Mouse (Mus musculus): ENCODE data around the gene Odf3l1. TPM values are rescaled to one million over a fixed set of nuclear protein-coding genes. Genes with fewer than 3 reads are reported as not detected.

The Odf3l1 gene
- total RNA-seq, 2 experiments from 2014 or later = not detected

DNA sequence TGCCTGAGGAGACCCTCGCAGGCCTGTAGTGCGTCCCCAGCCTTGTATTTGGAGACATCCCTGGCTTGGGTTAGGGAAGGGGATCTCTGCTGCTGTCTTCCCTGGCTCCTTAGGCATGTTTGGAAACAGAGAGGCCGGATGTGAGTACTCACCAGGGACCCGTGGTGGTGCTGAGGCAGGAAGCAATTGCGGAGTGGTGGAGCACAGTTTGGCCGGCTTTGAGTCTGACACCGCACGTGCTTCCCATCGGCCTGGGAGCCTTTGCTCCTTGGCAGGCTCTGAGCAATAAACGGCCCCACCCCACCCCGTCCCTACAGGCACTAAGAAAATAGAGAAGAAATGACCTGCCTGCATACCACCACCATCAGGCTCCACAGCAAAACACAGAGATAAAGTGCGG, 18.3 kb upstream of the Odf3l1 start:
- no peak for ATAC-seq (replicated peaks; ENCODE audit: low FRiP score, poor library complexity, severe bottlenecking)

DNA sequence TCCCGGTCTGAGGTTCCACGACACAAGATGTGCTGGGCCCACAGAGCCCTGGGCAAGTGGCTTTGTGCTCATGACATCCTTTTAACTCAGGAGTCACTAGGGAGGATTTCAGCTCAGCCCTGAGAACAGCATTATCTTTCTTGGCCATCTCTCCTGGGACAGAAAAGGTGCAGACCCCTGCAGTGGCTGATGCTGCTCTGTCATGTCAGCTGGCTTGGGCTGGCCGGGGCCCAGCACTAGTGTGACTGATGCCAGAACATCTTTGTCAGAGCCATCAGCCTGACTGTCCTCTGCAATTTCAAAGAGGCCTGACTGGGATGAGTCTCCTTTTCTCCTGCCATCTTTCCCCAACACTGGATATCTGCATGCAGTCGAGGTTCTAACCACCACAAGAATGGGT, 17.8 kb upstream of the Odf3l1 start:
- no peak for ATAC-seq (replicated peaks; ENCODE audit: low FRiP score, poor library complexity, severe bottlenecking)

DNA sequence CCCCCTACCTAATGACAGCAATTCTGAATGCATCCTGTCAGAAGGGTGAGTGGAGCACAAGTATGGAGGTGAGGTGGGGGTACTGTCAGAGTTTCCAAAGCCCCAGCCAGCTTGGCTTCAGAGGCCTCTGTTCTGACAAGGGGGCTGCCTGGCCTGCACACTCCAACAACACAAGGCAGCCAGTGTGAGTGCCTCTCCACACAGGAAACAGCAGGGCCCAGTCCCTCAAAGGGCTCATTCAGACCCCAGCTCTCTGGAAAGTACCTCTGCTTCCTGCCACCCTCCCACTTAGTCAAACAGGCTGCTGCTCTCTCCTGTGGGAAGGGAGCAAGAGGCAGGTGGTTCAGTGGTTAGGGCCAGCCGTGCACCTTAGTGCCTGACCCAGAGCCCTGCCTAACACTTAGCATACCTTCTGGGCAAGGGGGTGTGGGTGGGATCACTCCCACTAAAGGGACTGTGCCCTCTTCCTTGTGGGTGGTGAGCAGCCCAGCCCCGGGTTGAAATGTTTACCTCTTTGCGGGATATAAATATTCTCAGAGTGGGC, 17.1 kb upstream of the Odf3l1 start:
- ATAC-seq (replicated peaks; ENCODE audit: low FRiP score, poor library complexity, severe bottlenecking) = no peak

DNA sequence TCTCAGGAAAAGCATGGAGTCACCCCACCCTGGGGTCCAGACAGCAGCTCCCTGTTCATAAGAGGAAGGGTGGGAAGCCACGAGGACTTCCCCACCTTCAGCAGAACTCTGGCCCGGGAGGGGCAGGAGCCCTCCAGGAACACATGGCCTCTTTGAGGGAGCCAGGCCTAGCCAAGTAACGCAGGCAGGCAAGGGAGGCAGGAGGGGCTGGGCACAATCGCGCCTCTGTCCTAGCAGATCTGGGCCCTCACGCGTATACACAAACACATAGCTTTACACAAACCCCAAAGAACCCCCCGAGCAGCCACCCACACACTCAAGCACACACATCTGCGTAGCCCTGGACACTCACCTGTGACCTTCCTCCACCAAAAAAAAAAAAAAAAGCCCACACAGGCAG, 16.3 kb upstream of the Odf3l1 start:
- no peak for ATAC-seq (replicated peaks; ENCODE audit: low FRiP score, poor library complexity, severe bottlenecking)

GRCm38 (mm10) chr9:56877284-56877683, 12.8 kb upstream of the Odf3l1 start:
- ATAC-seq (replicated peaks; ENCODE audit: low FRiP score, poor library complexity, severe bottlenecking) = no peak

- no peak for ATAC-seq (replicated peaks; ENCODE audit: low FRiP score, poor library complexity, severe bottlenecking)
These were observed 12.3 kb upstream of the Odf3l1 start for GRCm38 (mm10) chr9:56876784-56877183.

DNA sequence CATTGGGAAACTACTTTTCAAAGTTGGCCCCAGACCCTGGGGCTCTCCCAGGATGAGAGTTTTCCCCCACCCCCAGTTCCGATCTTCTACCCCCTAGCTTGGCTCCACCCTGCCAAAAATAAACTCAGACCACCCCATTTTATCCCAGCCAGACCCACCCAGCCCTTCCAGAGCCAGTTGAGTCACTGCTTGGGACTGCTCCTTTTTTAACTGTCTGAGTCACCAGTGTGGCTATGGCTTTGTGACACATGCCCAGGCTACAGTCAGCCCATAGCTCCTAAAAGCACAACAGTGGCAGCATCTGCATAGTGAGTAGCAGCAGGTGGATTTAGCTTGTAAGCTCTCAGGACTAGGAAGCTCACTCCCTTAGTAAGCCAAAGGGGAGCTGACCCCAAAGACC, 8.6 kb upstream of the Odf3l1 start:
- ATAC-seq (replicated peaks; ENCODE audit: low FRiP score, poor library complexity, severe bottlenecking) = no peak

DNA sequence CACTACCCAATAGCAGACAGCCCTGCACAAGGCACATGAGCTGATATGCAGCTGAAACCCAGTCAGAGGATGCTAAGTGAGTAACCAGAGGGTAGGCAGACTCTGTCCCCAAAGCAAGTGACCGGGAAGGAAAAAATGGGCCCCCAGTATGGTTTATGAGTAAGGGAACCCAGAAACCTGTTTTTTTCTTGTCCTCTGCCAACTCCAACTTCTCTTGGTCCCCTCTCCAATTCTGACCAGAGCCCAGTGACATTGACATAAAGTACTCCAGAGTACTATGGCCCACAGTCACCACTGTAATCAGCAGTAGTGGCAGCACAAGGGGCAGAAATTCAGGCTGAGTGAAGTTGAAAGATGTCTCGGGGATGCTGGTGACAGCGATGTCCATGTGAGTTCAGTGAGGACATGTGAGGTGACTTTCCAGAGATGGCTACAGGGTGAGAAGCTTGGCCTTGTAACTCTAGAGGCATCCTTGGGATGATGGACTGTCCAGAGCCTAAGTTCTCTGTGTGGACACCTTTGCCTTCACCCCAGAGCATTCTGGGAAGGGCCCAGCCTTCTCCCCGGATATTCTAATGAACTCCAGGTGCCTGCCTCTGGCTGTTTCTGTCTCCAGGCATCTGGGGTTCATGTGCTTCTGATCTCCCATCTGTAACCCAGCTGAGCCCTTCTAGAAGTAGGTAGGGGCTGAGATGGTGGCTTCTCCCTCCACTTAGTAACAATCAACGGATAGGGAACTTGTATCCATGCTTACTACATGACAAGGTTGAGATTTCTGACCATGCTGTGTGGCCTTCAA, 7.8 kb upstream of the Odf3l1 start:
- ATAC-seq (replicated peaks; ENCODE audit: low FRiP score, poor library complexity, severe bottlenecking) = no peak

DNA sequence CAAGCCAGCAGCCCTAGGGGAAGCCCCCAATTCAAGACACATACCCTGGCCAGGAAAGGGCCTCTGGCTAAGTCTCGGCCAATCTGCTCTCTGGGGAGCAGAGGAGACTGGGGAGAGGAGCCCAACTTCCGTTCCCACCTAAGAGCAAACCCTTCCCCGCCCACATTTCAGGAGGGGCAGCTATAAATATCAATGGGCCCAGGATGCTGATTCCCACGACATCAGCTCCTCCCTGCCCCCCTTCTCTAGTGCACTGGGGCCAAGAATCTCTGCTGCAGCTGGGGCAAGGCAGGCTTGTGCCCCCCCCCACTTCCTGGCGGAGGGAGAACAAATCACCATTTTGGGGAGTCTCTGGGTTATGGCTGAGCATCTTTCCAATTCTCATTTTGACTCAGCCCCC, 6.7 kb upstream of the Odf3l1 start:
- no peak for ATAC-seq (replicated peaks; ENCODE audit: low FRiP score, poor library complexity, severe bottlenecking)

DNA sequence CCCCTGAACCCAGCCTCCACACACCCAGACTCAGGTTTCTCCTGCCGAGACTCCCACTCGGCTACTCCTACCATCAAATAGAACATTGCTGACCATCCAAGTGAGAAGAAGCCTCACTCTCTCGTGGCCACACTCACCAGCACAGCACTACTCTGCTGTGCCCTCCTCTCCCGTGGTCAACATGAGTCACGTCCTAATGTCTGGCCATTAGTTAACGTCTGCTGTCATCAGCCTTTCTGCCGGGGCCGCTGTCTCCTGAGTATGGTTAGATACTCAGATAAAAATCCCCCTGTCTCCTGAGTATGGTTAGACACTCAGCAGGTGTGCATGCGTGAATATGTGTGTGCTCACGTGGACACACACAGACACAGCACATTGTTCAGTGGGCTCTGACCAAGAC, 6.3 kb upstream of the Odf3l1 start:
- no peak for ATAC-seq (replicated peaks; ENCODE audit: low FRiP score, poor library complexity, severe bottlenecking)

DNA sequence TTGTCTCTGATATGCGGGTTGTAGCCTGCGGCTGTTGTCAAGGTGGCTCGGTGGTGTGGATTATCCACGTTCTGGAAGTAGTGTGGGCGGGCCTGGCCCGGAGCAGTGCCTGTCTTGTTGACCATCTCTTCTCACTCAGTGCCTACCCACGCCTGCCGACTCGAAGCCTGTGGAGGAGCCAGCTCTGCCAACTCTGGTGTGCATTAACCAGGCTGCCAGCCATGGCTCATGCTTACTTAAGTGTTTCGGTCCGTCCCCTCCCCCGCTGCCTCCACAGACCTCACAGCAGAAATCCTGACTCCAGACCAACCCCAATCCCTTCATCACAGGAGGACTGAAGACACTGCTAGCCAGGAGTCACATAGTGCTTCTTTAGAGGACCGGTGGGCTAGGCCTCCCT, 5.1 kb upstream of the Odf3l1 start:
- ATAC-seq (replicated peaks; ENCODE audit: low FRiP score, poor library complexity, severe bottlenecking) = no peak

- no peak for ATAC-seq (replicated peaks; ENCODE audit: low FRiP score, poor library complexity, severe bottlenecking)
These were observed 3.8 kb upstream of the Odf3l1 start for GRCm38 (mm10) chr9:56868292-56868691.

DNA sequence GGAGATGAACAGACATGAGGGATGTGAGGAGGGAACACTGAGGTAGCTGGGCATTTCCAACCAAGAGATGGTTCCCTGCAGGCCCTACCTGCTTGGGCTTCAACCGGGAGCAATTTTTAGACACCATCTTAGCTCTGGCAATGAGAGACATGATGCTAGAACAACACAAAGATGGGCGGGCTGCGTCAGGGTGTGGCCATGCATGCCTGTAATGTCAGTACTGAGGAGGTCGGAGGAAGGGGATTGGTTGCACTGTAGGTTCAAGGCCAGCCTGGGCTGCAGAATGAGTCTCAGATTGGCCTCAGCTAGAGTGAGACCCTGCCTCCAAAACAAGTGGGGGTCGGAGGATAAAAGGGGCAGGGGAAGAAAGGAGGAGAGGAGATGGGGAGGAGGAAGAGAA, 2.0 kb upstream of the Odf3l1 start:
- no peak for ATAC-seq (replicated peaks; ENCODE audit: low FRiP score, poor library complexity, severe bottlenecking)

GRCm38 (mm10) chr9:56865673-56866400, 1.4 kb upstream of the Odf3l1 start:
- ATAC-seq (replicated peaks; ENCODE audit: low FRiP score, poor library complexity, severe bottlenecking) = no peak

- no peak for ATAC-seq (replicated peaks; ENCODE audit: low FRiP score, poor library complexity, severe bottlenecking)
These were observed 353 bp upstream of the Odf3l1 start, which contains the start of gene Cspg4 for GRCm38 (mm10) chr9:56864832-56865231. Gene Cspg4 (plus strand): TSS chr9:56865033.

- no peak for ATAC-seq (replicated peaks; ENCODE audit: low FRiP score, poor library complexity, severe bottlenecking)
These were observed 1.6 kb downstream of the Odf3l1 start for GRCm38 (mm10) chr9:56862863-56863262.

- no peak for ATAC-seq (replicated peaks; ENCODE audit: low FRiP score, poor library complexity, severe bottlenecking)
These were observed 3.8 kb downstream of the Odf3l1 start for GRCm38 (mm10) chr9:56860486-56861269.

- ATAC-seq (replicated peaks; ENCODE audit: low FRiP score, poor library complexity, severe bottlenecking) = no peak
These were observed 4.4 kb downstream of the Odf3l1 start for GRCm38 (mm10) chr9:56860035-56860434.

GRCm38 (mm10) chr9:56857463-56857862, 7.0 kb downstream of the Odf3l1 start:
- ATAC-seq (replicated peaks; ENCODE audit: low FRiP score, poor library complexity, severe bottlenecking) = no peak

GRCm38 (mm10) chr9:56851778-56852177, 12.7 kb downstream of the Odf3l1 start:
- ATAC-seq (replicated peaks; ENCODE audit: low FRiP score, poor library complexity, severe bottlenecking) = no peak
